Mouse (Mus musculus): ENCODE results near the gene Ppp1ca.

DNA sequence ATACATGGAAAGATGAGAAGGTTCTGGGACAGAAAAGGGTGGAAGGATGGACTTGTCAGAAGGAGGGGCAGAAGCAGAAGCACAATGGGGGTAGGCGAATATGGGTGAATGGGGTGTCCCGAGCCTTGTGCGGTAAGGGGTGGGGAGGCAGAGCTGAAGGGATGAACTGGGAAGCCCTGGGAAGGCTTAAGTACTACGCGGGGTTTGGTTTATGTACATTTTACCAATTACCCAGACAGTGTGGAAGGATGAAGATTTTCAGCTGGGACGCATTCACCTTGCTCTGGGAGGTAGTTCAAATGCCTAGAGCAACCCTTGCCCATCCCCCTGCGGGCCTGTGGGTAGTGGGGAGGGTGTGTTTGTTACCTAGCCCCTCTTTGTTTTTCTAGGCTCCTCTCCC lies 10.3 kb downstream of the Ppp1ca start:
- TF ChIP-seq CTCF (IDR thresholded peaks at IDR 0.05; ENCODE audit: low read depth, low read length) (no peak), GATA1 (IDR thresholded peaks at IDR 0.05; ENCODE audit: borderline replicate concordance, low read length) (no peak), POLR2AphosphoS5 (IDR thresholded peaks at IDR 0.05; ENCODE audit: insufficient replicate concordance, low read depth, low read length) (no peak), GATA2 (IDR thresholded peaks at IDR 0.05; ENCODE audit: borderline replicate concordance, low read depth, low read length) (no peak)

Data from G1E (cell line).